Mouse (Mus musculus) erythroblast, adult 5-6 weeks (primary cell): ENCODE results near the gene Rimbp3. TPM values are rescaled to one million over a fixed set of nuclear protein-coding genes. Genes with fewer than 3 reads are reported as not detected.
A peak's percentile ranks its signal among the peaks of the same experiment; 100 is the strongest.
"Not testable (repeated sequence)": the region's sequence is repeated elsewhere in the genome, so short reads cannot be mapped to it uniquely, and the experiment has no call there.

Experiments used
- ATAC-seq: replicated peaks from 2 replicates; pipeline ENCODE4 v1.8.0; 2016; ENCODE audit warnings: moderate number of reproducible peaks, mild to moderate bottlenecking, moderate TSS enrichment, inconsistent platforms; ENCODE audit not compliant: poor library complexity, low FRiP score, severe bottlenecking
- total RNA-seq, 2 experiments: library from RNA; stranded (forward) in 1 of 2; stranded (reverse) in 1 of 2; fragments of 150-400 nt in 1 of 2; fragments of 200-764, 138-1000 nt in 1 of 2; gene quantifications; 2 replicates each; pipeline versions ENCODE4 v1.2.3 to v1.2.4; 2015 to 2017; ENCODE audit warnings: low replicate concordance in 2 of 2

The Rimbp3 gene
- total RNA-seq, 2 experiments from 2014 or later: 1.3 TPM; not detected in 1

DNA sequence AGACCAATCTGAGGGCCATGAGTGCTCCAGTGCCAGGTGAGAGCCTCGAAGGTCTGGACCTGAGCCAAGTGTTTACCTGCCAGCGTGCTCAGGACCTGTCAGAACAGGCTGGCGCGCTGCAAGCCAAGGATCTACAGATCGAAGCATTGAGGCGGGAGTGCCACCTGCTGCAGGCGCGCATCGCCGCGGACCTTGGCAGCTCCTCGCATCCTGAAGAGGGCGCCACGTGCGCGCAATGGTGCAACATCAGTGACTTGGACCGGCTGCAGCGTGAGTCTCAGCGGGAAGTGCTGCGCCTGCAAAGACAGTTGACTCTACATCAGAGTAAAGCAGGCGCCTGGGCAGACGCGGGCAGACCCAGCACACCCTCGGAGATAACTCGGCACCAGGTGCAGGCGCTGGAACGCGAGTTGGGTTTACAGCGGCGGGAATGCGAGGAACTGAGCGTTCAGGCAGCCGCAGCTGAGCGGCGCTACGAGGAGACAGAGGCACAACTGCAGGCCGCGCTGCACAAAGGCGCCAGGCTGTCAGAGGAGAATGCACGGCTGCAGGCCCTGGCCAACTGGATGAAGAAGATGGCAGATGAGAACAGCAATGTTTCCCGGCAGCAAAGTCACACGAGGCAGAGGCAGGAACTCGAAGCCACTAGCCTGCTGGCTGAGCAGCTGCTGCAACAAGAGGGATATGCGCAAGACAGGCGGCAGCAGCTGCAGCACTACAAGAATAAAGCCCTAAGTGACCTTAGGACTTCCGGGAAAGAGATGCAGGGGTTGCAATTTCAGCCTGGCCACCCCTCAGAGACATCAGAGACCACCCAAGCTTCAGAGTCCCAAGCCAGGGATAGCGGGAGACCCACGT lies 1.8 kb downstream of the Rimbp3 start:
- ATAC-seq: peak; percentile 52

DNA sequence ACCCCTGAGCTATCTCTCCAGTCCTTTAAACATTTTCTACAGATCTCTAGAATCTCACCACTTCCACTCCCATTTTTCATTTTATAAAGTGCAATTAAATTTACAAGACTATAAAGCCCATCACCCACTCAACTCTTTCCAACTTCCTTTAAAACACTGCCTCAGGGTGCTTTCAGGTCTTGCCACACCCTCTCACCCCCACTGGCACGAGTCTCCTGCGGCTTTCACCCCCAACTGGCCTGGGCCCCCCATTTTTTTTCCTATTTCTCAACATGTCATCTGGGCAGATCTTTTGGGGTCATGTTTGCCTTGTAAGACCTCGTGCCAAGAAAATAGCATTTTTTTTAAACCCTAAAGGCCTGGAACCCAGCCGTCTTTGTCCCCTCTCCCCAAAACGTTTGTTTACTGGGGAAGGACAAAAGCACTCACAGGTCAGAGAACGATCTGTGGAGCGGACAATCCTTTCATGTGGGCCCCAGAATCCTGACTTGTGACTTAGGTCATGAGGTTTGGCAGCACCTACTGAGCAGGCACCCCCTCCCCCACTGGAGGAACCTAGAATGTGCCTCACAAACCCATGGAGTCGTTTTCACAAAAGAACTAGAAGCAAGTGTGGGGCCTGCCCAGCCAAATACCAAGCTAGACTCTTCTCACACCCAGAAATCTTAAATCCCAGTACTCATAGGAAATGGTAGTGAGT lies 8.7 kb downstream of the Rimbp3 start:
- no peak for ATAC-seq

- ATAC-seq: no peak
Measured at GRCm38 (mm10) chr16:17220127-17220733, 11.8 kb downstream of the Rimbp3 start.

DNA sequence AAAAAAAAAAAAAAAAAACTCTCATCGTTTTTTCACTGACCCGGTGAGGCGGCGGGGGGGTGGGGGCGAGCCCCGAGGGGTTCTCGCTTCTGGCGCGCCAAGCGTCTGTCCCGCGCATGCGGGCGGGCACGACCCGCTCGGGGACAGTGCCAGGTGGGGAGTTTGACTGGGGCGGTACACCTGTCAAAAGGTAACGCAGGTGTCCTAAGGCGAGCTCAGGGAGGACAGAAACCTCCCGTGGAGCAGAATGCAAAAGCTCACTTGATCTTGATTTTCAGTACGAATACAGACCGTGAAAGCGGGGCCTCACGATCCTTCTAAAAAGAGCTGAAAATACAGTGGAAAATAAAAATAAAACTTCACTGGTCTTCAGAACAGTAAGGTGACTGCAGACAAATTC lies 13.8 kb downstream of the Rimbp3 start:
- peak; percentile 99 for ATAC-seq

DNA sequence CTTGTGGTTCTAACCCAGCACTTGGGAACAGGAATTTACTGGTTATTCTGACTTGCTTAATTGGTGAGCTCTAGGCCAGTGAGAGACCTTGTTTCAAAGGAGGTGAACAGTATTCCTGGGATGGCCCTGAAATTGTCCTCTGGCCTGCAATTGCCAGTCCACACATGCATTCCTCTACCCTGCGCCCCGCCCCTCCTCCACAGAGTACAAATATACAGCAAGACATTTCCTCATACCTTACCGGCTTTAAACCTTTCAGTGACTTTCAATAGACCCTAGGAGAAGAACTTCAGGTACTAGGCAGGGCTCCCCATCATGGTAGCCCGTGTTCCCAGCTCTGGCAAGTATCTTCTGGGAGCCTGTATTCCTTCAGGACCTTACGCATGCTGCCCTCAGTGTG lies 17.2 kb downstream of the Rimbp3 start:
- ATAC-seq: no peak

DNA sequence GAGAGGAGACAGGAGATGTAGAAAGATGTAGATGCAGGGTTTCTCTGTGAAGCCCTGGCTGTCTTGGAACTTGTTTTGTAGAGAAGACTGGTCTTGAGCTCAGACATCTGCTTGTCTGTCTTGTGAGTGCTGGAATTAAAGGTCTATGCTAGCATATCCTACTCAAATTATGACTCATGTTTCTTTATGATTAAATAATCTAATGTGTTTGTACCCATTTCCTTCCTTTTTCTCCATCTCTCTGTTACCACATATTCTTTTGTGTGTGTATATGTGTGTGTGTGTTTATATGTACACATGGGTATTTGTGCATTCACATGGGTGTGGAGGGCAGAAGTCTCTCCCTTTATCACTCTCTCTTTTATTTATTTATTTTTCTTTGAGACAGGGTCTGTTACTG lies 18.1 kb downstream of the Rimbp3 start:
- ATAC-seq: no peak

DNA sequence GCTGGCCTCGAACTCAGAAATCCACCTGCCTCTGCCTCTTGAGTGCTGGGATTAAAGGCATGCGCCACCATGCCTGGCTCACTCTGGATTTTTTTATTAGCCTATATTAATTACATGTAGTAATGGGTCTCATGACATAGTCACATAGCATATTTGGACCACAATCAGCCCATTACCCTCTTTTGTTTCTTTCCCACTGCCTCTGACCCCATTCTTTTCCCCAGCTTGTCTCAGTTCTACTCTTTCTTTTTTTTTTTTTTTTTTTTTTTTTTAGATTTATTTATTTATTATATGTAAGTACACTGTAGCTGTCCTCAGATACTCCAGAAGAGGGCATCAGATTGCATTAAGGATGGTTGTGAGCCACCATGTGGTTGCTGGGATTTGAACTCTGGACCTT lies 23.1 kb downstream of the Rimbp3 start:
- ATAC-seq: not testable (repeated sequence)

GRCm38 (mm10) chr16:17232794-17233701 lies 24.6 kb downstream of the Rimbp3 start, which contains the start of gene Hic2:
Gene Hic2 (plus strand): TSS chr16:17233572.
- peak; percentile 69 for ATAC-seq

DNA sequence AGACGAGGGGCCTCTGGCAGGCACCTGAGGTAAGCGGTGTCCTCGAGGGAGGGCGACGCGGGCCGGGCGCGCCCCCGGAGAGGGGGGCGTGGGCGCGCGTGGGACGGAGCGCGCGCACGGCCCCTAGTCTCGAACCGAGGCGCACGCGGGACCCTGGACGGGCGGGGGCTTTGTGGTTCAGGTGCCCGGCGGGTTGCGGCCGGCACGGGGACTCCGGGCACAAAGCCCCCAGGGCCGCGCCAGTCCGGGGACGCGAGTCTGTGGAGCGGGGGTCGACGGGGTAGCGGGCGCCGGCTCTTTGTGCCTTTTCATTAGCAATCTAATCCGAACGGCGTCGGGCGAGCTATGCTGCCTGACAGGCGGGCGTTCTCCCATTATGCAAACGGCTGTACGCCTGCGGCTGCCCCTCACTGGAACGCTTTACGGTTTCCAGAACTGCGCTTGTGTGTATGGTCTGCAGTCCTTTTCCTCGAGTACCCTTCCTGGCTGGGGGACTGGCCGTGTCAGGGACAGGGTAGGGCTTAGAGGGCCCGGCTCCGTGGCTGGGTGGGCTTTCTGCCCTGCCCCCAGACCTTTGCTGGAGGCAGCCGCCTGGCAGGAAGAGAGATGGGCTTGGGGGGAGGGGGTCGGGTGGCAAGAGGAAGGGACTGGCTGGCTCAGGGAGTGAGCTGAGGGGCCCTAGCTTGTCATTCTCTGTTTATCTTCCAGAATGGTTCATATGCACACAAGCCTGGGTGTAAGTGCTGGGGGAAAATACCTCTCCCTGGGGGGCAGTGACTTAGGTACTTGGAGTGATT lies 25.5 kb downstream of the Rimbp3 start:
- ATAC-seq: no peak

- ATAC-seq: no peak
Measured at GRCm38 (mm10) chr16:17234499-17234895, 26.1 kb downstream of the Rimbp3 start.

- ATAC-seq: no peak
Measured at GRCm38 (mm10) chr16:17234916-17235665, 26.7 kb downstream of the Rimbp3 start.

DNA sequence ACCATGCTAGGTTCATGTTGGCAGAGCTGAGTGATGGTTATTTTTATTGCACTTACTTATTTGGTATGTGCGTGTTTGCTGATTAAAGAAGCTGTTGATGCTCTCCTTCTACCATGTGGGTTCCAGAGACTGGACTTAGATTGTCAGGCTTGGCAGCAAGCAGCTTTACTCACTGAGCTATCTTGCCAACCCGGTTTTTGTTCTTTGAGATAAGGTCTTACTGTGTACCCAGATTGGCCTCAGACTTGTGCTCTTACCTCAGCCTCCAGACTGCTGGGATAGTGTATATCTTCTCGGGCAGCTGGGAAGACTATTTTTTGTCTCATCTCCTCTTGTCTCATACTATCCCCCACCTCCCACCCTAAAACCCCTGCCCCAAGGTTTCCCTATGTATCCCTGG lies 29.2 kb downstream of the Rimbp3 start:
- no peak for ATAC-seq

GRCm38 (mm10) chr16:17239409-17239808 lies 31.0 kb downstream of the Rimbp3 start:
- no peak for ATAC-seq

GRCm38 (mm10) chr16:17243731-17244130 lies 35.3 kb downstream of the Rimbp3 start:
- ATAC-seq: no peak

DNA sequence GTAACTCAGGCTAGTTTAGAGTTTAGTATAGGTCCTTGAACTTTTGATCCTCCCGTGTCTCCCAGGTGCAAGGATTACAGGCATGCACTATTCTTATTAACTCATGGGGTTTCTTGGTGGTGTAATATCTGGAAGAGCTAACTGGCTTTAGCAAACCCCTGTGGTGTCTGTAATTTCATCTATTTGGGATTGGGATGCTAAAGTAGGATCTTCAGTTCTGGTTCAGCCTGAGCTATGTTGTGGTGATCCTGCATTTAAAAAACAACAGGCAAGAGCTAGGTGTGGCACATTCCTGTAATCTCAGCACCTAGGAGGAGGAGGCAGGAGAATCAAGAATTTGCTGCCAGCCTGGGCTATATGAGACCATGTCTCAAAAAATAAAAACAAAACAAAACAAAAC lies 36.6 kb downstream of the Rimbp3 start:
- no peak for ATAC-seq

DNA sequence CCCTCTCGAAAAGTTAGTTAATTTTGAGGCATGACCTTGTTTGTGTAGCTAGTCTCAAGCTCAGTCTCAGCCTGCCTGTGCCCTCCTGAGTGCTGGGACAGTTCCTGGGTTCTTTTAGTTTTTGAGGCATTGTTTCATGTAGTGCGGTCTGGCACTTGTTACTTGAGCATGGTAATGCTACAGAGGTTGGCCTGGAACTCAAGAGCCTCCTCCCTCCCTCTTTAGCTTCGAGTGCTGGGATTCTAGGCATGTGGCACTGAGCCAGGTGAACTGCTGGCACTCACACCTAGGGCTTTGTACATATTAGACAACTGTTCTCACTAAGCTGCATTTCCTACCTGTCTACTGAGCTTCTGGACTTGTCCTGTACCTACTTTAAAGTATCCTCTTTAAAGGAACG lies 39.3 kb downstream of the Rimbp3 start:
- no peak for ATAC-seq

DNA sequence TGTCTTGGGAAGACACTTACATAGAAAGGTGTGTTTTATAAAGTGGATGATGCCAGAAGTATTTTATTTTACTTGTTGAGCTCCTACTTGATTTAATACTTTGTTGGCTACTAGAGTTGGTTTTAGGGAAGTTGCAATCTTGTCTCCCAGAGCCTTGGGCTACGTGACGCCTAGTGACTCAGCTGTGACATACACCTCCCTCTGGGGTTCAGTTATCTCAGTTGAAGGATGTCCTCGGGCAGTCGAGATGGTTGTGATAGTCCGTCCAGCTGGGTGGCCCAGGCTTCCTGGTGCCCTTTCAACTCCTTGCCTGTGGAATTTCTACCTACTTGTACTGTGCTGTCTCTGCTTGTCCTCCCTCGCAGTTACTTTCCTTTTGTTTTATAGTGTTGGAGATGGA lies 40.7 kb downstream of the Rimbp3 start:
- ATAC-seq: no peak

DNA sequence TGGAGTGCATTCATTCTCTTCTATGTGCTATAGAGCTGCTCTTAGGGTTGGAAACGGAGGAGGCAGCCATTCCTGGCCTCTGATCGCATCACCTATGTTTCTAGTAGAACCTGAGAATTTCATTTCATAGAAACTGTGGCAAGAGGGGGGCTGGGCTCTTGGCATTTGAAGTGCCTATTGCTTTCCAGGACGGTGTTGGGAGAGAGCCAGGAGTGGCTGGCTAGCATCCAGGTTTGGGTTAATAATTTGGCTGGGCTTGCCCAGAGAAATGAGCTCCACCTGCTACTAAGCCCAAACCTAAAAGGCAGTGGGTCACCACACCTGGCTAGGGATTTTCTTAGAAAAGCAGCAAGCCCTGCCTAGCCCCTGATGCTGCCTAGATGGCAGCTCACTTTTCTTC lies 43.1 kb downstream of the Rimbp3 start:
- no peak for ATAC-seq
